Mouse (Mus musculus) urinary bladder, postnatal 14 days (tissue): ENCODE measurements at regions not wholly inside any gene's neighbourhood (a gene's known extent, or its start where the extent isn't known, plus 50 kb on each side); places are given as distances from the start of the nearest gene placed in this dataset.

Experiments
- DNase-seq: peaks from one replicate; pipeline ENCODE4 v3.0.0; 2021; ENCODE audit warnings: low spot score

- DNase-seq, result no peak
Observed at GRCm38 (mm10) chr12:31173512-31173911, 67.1 kb upstream of the Gm6993 start.

GRCm38 (mm10) chr12:31179536-31179935 is 61.0 kb upstream of the Gm6993 start:
- no peak for DNase-seq

GRCm38 (mm10) chr12:31183632-31184031 is 56.9 kb upstream of the Gm6993 start:
- no peak for DNase-seq

GRCm38 (mm10) chr12:31184217-31184975 is 56.2 kb upstream of the Gm6993 start:
- peak; percentile 72 for DNase-seq

DNA sequence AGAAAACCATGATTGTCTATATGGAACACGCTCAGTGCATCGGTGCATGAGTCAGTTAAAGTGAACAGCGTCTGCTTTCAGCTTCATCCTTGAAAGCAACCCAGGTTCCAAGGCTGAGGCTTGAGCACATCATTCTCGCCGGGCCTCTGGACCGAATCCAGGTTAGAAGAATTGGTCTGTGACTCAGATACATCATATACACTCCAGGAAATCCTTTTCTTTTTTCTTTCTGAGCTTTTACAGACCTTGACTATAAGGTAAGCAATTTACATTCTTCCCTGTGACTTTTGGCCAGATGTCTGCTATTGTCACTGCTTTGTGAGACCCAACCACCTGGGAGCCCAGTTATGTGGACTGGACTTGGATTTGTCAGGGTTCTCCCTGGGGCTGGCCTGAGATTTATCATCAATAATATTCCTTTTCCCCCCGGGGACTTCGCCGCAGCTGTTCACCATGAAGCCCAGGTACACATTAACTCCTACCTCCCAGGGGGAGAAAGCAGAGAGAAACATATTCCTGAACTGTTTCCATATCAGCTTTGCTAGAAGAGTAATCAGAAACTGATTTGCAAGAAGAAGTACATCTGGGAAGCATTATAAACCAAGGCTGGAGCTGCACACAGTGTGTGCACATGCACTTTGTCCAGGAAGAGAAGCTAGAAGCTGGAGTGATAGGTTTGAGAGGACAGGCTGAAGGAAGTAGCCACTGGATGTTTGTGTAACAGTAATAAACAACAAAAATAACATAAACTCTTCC is 55.2 kb upstream of the Gm6993 start:
- peak; percentile 36 for DNase-seq

DNA sequence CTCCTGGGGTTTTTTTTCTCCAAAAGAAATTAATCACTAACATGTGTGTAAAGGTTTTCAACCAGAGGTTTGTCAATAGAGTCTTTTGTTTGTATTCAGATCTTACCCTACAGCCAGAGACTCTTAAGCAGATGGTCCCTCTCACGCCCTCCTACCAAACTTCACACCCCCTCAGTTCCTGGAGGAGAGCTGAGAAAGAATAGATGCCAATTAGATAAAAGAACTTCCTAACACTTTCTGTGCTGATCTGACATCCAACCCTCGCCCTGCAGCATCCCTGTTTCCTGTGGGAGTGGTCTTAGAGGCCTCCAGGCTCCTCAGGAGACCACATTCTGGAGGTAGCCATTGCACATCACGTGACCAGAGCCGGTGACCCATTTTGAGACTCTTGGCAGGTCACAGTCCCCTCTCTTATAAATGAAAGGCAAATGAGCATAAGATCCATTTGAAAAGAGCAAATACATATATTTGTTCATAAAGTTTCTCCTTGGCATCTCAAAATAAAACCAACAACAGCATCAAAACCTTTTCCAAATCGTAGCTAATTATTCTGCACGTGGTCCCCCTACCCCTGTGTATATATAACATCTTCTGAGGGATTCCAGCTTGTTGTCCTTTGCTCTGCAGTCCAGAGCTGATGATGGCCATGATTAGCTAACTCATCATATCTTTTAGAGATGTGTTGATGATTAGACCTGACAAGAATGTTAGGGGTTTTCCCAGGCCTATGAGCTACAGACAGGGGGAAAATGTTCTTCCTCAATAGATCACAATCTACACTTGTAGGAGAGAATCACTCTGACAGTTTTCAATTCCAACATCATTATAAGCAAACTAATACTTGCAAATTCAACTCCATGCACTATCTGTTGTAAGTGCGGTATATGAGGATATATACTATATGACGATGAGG is 54.4 kb upstream of the Gm6993 start:
- no peak for DNase-seq

DNA sequence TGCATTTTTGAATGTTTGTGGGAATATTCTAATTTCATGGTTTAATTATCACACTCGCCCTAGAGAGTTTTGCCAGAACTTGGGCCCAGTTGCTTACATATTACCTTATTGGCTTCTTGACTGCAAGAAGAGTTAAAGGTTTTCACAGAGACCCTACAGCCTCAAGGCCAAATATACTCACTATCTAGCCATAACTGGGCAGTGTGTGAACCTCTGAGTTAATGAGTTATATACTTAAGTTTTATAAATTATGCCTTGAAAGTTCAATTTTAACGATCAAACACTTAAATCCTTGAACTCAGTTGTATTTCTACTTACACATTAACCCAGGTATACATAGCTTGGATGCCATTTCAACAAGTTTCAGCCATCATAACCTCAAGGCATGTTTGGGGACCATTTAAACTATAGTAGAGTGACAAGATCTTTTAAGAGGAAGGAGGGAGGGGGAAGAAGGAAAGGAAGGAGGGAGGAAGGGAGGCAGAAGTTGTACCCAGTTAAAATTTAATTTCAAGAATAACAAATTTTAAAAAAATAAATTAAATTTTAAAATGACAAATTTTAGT is 52.5 kb upstream of the Gm6993 start:
- no peak for DNase-seq

GRCm38 (mm10) chr12:31190265-31190664 is 50.3 kb upstream of the Gm6993 start:
- DNase-seq, result no peak
